Mouse (Mus musculus) Patski (cell line): ENCODE results near the gene Mmp9. TPM values are rescaled to one million over a fixed set of nuclear protein-coding genes. Genes with fewer than 3 reads are reported as not detected.
A peak's percentile ranks its signal among the peaks of the same experiment; 100 is the strongest.

ENCODE experiments used
- ATAC-seq: fragments of 100-300 bp; one replicate; pipeline ENCODE4 v1.8.0; 2021
- CTCF ChIA-PET: fragments of 350-600 bp; sonication (Branson Sonifier 250); formaldehyde crosslinking; loops from one replicate; lab custom pipeline; 2022; ENCODE audit warnings: inconsistent platforms; lab: Charles Lee
- POLR2A ChIA-PET: fragments of 350-600 bp; sonication (Branson Sonifier 250); formaldehyde crosslinking; loops from one replicate; lab custom pipeline; 2022; ENCODE audit warnings: antibody characterized with exemption, inconsistent platforms; lab: Charles Lee
- DNase-seq: peaks from one replicate; pipeline ENCODE4 v3.0.0-alpha.2; 2011; ENCODE audit warnings: low read depth, low spot score
- H3K27me3 ChIP-seq: fragments of 371-371 bp; one replicate; pipeline ENCODE4 v1.5.1; 2021
- CTCF ChIP-seq: fragments of 100-300 bp; IDR thresholded peaks from one replicate; pipeline ENCODE4 v1.5.1; 2021
- in situ Hi-C: fragments of 300-500 bp; cut with MboI; formaldehyde crosslinking; loops from 3 replicates; pipeline ENCODE4 v1.11.1; 2018; ENCODE audit warnings: low pct_unique_long_range_greater_than_20kb, mixed read lengths
- polyA plus RNA-seq: library from polyadenylated mRNA; unstranded; gene quantifications from one replicate; pipeline ENCODE4 v1.2.3, GENCODE M21; 2021

Gene Mmp9
- polyA plus RNA-seq, 1 experiment from 2014 or later = 0.12 TPM

DNA sequence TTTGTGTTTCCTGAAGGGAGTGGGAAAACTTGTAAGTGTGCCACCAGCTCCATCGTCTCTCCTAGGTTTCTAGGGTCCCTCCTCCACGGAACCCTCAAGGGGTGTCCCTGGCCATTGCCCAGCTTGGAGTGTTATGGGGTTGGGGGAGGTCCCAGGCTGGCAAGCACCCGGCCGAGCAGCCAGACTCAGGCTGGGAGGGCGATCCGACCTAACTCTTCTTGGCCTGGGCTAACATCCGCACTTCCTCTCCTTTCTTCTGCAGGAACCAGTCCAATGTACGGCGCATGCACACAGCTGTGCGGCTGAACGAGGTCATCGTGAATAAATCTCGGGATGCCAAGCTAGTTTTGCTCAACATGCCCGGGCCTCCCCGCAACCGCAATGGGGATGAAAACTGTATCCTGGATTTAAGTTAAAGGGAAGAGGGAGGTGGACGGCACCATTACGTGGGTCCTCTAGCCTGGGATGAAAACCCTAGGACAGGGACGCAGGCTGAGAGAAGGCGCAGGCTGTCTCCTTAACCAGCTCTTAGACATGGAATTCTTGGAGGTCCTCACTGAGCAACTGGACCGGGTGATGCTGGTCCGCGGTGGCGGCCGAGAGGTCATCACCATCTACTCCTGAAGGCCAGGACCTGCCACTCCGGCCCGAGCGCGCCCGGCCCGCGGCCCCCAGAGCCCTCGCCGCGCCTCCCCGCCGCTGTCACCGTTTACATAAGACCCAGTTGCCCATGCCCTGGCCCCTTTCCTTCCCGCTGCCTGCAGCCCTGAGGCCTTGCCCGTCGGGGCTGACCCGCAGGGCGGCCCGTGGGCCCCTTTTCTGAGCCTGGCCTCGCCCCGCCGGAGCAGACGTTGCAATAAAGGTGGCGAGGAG, 56.5 kb downstream of the Mmp9 start:
- in situ Hi-C loops = no loop called here
- DNase-seq = no peak
- ChIA-PET CTCF (no interaction called here), POLR2A (no interaction called here)
- H3K27me3 ChIP-seq = no peaks in the 10 kb centered on the region
- no peak for ATAC-seq
- no peak for TF ChIP-seq CTCF

DNA sequence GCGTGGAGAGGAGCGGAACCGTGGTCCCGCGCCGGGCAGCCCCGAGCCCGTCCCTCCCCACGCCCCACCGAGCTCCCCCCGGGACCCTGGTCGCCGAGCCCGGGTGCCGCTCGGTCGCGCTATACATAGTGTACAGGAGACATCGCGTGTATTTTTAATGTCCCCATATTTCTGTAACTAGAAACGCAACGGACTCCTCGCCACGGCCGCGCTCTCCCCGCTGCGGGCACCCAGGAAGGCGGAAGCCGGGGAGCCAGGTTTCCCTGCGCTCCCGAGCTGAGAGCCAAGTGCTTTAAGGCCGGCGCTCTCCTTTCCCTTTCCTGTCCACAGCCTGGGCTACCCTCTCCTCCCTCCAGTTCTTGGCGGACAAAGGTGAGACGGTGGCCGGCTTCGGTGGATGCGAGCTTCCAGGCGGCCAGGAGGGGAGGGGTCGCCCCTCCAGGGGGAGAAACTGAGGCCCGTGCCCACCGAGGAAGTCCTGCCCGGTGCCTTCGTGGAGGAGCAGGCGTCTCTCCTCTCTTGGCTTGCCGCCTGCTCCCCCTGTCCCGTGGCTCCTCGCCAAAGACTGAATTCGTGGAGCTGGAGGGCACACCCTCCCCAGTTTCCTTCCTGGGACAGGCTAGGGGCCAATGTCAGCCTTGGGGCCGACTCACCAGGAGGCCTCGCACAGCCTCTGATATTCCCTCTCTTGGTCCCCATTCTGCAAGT, 57.3 kb downstream of the Mmp9 start:
- CTCF ChIA-PET = no interaction called here
- TF ChIP-seq CTCF = no peak
- POLR2A ChIA-PET = interaction anchor here (0.7 kb wide), 1 partner anchor 34 kb away, joined by 3 read pairs; no protein-coding TSS in a partner anchor
- no peak for DNase-seq
- no peaks in the 10 kb centered on the region for H3K27me3 ChIP-seq
- peak; percentile 38 for ATAC-seq
- in situ Hi-C loops = no loop called here

DNA sequence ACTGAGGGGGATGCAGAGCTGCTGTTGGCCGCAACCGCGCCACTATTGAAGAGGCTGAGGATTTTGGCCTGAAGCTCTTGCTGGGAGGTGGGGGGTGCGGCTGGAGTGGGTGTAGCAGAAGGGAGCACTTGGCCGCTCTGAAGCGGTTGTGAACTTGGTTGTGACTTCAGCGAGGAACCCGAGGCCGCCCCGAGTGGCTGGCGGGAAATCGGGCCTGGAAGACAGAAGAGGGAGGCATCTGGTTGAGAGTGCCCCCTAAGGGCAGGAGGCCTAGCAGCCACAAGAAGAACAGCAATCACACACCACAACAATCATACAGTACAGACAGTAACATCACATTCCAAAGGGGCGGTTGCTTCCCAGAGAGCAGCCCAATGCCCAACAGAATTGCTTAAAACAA, 61.4 kb downstream of the Mmp9 start:
- ChIA-PET CTCF (no interaction called here), POLR2A (interaction anchor here (0.6 kb wide), 1 partner anchor 18 kb away, joined by 3 read pairs; no protein-coding TSS in a partner anchor)
- DNase-seq (no peak), ATAC-seq (no peak)
- no peaks in the 10 kb centered on the region for H3K27me3 ChIP-seq
- no peak for TF ChIP-seq CTCF
- in situ Hi-C loops = no loop called here

DNA sequence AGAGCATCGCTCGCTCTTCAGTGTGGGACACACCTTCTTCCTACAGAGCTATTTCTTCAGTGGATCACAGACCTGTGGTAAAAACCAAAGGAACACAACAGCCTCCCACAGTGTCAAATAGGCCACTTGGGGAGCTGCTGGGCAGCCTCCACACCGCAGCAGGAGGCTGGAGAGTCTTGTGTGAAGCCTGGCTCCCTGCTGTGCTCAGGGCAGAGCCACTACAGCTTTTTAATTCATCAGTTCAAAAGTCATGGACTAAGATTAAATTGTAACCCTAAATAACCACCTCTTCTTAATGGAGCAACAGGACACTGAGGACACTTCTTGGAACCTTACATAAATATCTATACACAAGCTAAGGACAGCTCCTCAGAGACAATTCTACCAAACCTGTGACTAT, 62.5 kb downstream of the Mmp9 start:
- TF ChIP-seq CTCF = no peak
- ChIA-PET POLR2A (no interaction called here), CTCF (interaction anchor here (0.9 to 1.4 kb wide), 2 partner anchors 12 to 41 kb away, joined by 3 read pairs; no protein-coding TSS in a partner anchor)
- H3K27me3 ChIP-seq = no peaks in the 10 kb centered on the region
- no peak for DNase-seq
- ATAC-seq = no peak
- in situ Hi-C loops = no loop called here

DNA sequence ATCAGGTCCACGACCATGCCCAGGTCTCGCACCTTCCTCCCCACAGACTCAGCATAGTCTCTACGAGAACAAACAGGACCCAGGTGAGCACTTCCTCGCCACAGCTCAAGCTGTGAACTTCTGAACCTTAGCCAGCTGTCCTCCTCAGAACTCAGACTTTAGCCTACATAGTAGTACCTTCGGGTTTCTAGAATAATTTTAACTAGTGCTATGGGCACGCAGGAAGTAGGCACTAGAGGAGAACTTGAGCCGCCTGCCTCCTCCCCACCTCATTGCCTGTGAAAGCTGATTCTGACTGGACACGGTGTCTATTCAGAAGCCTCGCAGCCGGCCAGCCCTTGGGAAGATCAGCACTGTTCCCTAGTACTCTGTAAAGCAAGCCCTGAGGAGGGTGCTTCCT, 63.7 kb downstream of the Mmp9 start:
- ATAC-seq = no peak
- CTCF ChIA-PET = no interaction called here
- POLR2A ChIA-PET = no interaction called here

More for the DNA sequence above, 63.7 kb downstream of the Mmp9 start:
- no peak for DNase-seq
- H3K27me3 ChIP-seq = no peaks in the 10 kb centered on the region
- in situ Hi-C loops = no loop called here
- no peak for TF ChIP-seq CTCF

Other genes with a start within 250 kb of the Mmp9 start
- not detected for gene Spint4, start 242.3 kb upstream of the Mmp9 start, polyA plus RNA-seq
- not detected for gene Spint5, start 225.5 kb upstream of the Mmp9 start, polyA plus RNA-seq
- 0.47 TPM for gene Wfdc3, start 194.8 kb upstream of the Mmp9 start, polyA plus RNA-seq
- 49.8 TPM for gene Dnttip1, start 194.8 kb upstream of the Mmp9 start, polyA plus RNA-seq
- 106 TPM for gene Ube2c, start 170.9 kb upstream of the Mmp9 start, polyA plus RNA-seq
- 0.18 TPM for gene Tnnc2, start 160.8 kb upstream of the Mmp9 start, polyA plus RNA-seq
- gene Snx21, start 155.0 kb upstream of the Mmp9 start, polyA plus RNA-seq = 50.3 TPM
- gene Acot8, start 135.9 kb upstream of the Mmp9 start, polyA plus RNA-seq = 23.3 TPM
- 6.8 TPM for gene Zswim3, start 135.7 kb upstream of the Mmp9 start, polyA plus RNA-seq
- 13.2 TPM for gene Zswim1, start 118.1 kb upstream of the Mmp9 start, polyA plus RNA-seq
- gene Spata25, start 112.2 kb upstream of the Mmp9 start, polyA plus RNA-seq = 0.14 TPM
- 479 TPM for gene Ctsa, start 107.9 kb upstream of the Mmp9 start, polyA plus RNA-seq
- 2.6 TPM for gene Neurl2, start 107.3 kb upstream of the Mmp9 start, polyA plus RNA-seq
- 9.4 TPM for gene Pltp, start 83.1 kb upstream of the Mmp9 start, polyA plus RNA-seq
- gene Pcif1, start 61.5 kb upstream of the Mmp9 start, polyA plus RNA-seq = 38.7 TPM
- gene Zfp335, start 29.0 kb upstream of the Mmp9 start, polyA plus RNA-seq = 19.0 TPM
- gene Slc12a5, start 20.0 kb downstream of the Mmp9 start, polyA plus RNA-seq = 3.9 TPM
- 40.0 TPM for gene Ncoa5, start 94.1 kb downstream of the Mmp9 start, polyA plus RNA-seq
- 0.39 TPM for gene Cd40, start 114.8 kb downstream of the Mmp9 start, polyA plus RNA-seq
- gene 1700025C18Rik, start 150.0 kb downstream of the Mmp9 start, polyA plus RNA-seq = not detected